Mouse (Mus musculus): Measurements from ENCODE around the gene Pamr1. TPM values are rescaled to one million over a fixed set of nuclear protein-coding genes. Genes with fewer than 3 reads are reported as not detected.

Gene Pamr1
- polyA plus RNA-seq, 1 experiment from 2014 or later, result 40.3 TPM

DNA sequence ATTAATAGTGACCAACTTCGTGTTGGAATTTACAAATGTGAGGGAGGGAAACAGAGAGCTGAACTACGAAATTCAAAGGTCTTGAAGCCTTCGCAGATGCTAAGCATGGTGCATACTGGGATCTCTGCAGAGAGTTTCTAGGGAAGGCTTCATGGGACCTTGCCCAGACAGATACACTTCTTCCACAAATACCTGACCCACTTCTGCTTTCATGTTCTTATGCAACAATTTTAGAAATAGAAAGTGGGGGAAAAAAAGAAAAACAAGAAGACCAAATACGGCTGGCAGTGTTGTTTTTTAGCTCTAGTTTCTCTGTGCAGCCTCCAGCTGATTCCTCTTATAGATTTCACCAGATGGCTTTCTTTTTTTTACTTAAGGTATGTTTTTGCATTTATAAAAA lies 29.4 kb downstream of the Pamr1 start:
- Histone ChIP-seq H3K4me2 (replicated peaks; ENCODE audit: low read depth, low read length) (no peak overlapping the region), H3K36me3 (ENCODE audit: control insufficient read depth, insufficient read depth, low read length) (no peaks in the 10 kb centered on the region), H3K27me3 (ENCODE audit: control insufficient read depth, insufficient read depth, low read length) (no peaks in the 10 kb centered on the region), H3K9ac (replicated peaks; ENCODE audit: low read depth, low read length) (no peak overlapping the region), H3K4me1 (ENCODE audit: control insufficient read depth, insufficient read depth, low read length) (no peaks in the 10 kb centered on the region), H3K4me3 (ENCODE audit: low read depth, low read length) (no peak overlapping the region), H3K9me3 (ENCODE audit: control insufficient read depth, low read depth, low read length) (no peaks in the 10 kb centered on the region), H3K27ac (ENCODE audit: low read length) (no peak overlapping the region)
- 78% methylated on average over 4 of the region's 4 CpGs for WGBS
- ATAC-seq (ENCODE audit: insufficient number of reproducible peaks, insufficient read depth, low FRiP score, low read depth), result no peak

- Histone ChIP-seq H3K27me3 (ENCODE audit: control insufficient read depth, insufficient read depth, low read length) (no peaks in the 10 kb centered on the region), H3K9me3 (ENCODE audit: control insufficient read depth, low read depth, low read length) (no peaks in the 10 kb centered on the region)
These were observed 40.2 kb downstream of the Pamr1 start for GRCm38 (mm10) chr2:102589977-102590376.

GRCm38 (mm10) chr2:102594535-102594934 lies 44.7 kb downstream of the Pamr1 start:
- H3K27ac ChIP-seq (ENCODE audit: low read length), result no peak overlapping the region
- H3K27me3 ChIP-seq (ENCODE audit: control insufficient read depth, insufficient read depth, low read length), result no peaks in the 10 kb centered on the region
- no peaks in the 10 kb centered on the region for H3K9me3 ChIP-seq (ENCODE audit: control insufficient read depth, low read depth, low read length)
- H3K4me3 ChIP-seq (ENCODE audit: low read depth, low read length), result no peak overlapping the region
- H3K4me1 ChIP-seq (ENCODE audit: control insufficient read depth, insufficient read depth, low read length), result no peaks in the 10 kb centered on the region
- 81% methylated on average over 1 of the region's 1 CpGs for WGBS
- H3K9ac ChIP-seq (replicated peaks; ENCODE audit: low read depth, low read length), result no peak overlapping the region
- no peaks in the 10 kb centered on the region for H3K36me3 ChIP-seq (ENCODE audit: control insufficient read depth, insufficient read depth, low read length)
- ATAC-seq (ENCODE audit: insufficient number of reproducible peaks, insufficient read depth, low FRiP score, low read depth), result no peak
- H3K4me2 ChIP-seq (replicated peaks; ENCODE audit: low read depth, low read length), result no peak overlapping the region

More at GRCm38 (mm10) chr2:102589977-102590376, 40.2 kb downstream of the Pamr1 start:
- Histone ChIP-seq H3K36me3 (ENCODE audit: control insufficient read depth, insufficient read depth, low read length) (no peaks in the 10 kb centered on the region), H3K9ac (replicated peaks; ENCODE audit: low read depth, low read length) (no peak overlapping the region), H3K4me1 (ENCODE audit: control insufficient read depth, insufficient read depth, low read length) (no peaks in the 10 kb centered on the region), H3K4me3 (ENCODE audit: low read depth, low read length) (no peak overlapping the region), H3K27ac (ENCODE audit: low read length) (no peak overlapping the region), H3K4me2 (replicated peaks; ENCODE audit: low read depth, low read length) (no peak overlapping the region)
- 35% methylated on average over 2 of the region's 2 CpGs for WGBS
- no peak for ATAC-seq (ENCODE audit: insufficient number of reproducible peaks, insufficient read depth, low FRiP score, low read depth)

DNA sequence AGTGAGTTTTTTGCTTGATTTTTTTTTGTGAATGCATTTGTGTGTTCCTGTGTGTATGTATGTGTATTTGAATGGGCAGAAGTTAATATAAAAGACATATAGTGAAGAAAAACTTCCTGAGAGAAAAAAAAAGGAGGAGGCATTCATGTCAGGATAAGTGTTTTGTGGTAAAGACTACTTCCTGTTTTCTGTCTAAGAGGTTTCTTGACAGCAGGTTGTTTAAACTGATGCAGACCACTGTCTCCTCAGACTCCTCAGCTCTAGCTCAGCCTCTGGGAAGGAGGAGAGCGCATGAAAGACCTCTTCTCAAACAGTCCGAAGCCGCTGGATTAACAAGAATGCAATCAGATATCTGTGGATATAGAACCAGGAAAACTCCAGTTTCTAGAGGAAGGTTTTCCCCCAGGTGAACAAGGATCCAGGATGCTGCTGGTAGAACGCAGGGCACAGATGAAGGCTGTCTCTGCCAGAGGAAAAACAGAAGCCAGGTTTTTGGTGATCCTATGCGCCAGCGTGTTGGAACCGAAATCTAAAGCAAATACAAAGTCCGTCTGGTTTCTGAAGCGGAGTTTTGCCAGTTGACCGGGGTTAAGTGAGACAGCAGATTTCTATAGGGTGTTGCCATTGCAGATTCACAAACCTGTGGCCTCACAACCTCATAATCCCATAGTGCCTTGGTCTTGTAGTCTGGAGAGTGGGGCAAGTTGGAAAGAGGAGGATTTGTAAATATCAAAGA lies 45.8 kb downstream of the Pamr1 start:
- H3K4me2 ChIP-seq (replicated peaks; ENCODE audit: low read depth, low read length), result no peak overlapping the region
- no peaks in the 10 kb centered on the region for H3K27me3 ChIP-seq (ENCODE audit: control insufficient read depth, insufficient read depth, low read length)
- H3K4me3 ChIP-seq (ENCODE audit: low read depth, low read length), result no peak overlapping the region
- no peaks in the 10 kb centered on the region for H3K4me1 ChIP-seq (ENCODE audit: control insufficient read depth, insufficient read depth, low read length)
- no peak overlapping the region for H3K9ac ChIP-seq (replicated peaks; ENCODE audit: low read depth, low read length)
- 87% methylated on average over 10 of the region's 10 CpGs for WGBS
- H3K9me3 ChIP-seq (ENCODE audit: control insufficient read depth, low read depth, low read length), result no peaks in the 10 kb centered on the region
- H3K27ac ChIP-seq (ENCODE audit: low read length), result no peak overlapping the region
- no peak for ATAC-seq (ENCODE audit: insufficient number of reproducible peaks, insufficient read depth, low FRiP score, low read depth)
- no peaks in the 10 kb centered on the region for H3K36me3 ChIP-seq (ENCODE audit: control insufficient read depth, insufficient read depth, low read length)

DNA sequence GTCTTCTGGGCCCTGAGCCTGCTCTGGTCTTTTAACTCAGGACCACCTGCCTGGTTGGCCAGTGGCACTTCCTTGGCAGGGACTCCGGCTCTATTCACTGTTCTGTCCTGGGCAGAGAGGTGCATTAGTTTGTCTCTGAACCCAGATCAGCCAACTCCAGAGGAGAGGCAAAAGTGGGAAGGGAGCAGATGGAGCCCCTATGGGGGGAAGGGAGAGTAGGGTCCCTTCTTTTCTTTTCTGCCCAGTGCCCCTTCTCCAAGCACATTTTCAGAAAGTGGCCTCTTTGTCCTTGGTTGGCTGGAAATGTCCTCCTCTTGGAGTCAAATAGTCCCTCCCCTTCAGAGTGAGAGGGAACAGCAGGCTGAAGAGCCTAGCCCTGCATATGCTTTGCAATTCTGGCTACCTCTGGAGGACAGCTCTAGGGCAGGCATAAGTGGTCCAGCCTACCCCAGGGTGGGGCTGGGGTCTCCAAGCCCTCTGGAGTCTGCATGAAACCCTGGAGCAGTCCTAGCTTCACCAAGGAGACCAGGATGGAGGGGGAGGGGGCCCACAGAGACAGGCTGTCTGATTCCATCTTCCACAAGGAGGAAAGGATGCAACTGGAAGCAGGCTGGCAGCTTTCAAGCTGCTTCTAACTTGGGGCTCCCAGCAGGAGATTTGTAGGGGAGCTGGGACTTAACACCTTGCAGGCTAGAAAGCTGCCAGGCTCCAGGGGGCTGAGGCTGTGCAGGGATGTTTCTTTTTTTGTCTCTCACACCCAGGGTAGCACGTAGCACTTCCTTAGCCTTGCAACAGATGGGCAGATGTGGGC lies 49.3 kb downstream of the Pamr1 start:
- no peak overlapping the region for H3K4me3 ChIP-seq (ENCODE audit: low read depth, low read length)
- 32% methylated on average over 2 of the region's 2 CpGs for WGBS
- no peak overlapping the region for H3K4me2 ChIP-seq (replicated peaks; ENCODE audit: low read depth, low read length)
- no peaks in the 10 kb centered on the region for H3K36me3 ChIP-seq (ENCODE audit: control insufficient read depth, insufficient read depth, low read length)
- H3K9me3 ChIP-seq (ENCODE audit: control insufficient read depth, low read depth, low read length), result no peaks in the 10 kb centered on the region
- no peaks in the 10 kb centered on the region for H3K27me3 ChIP-seq (ENCODE audit: control insufficient read depth, insufficient read depth, low read length)
- H3K9ac ChIP-seq (replicated peaks; ENCODE audit: low read depth, low read length), result no peak overlapping the region
- no peak overlapping the region for H3K27ac ChIP-seq (ENCODE audit: low read length)
- ATAC-seq (ENCODE audit: insufficient number of reproducible peaks, insufficient read depth, low FRiP score, low read depth), result peak; percentile 42; the same call in 1 of the 2 replicates
- H3K4me1 ChIP-seq (ENCODE audit: control insufficient read depth, insufficient read depth, low read length), result no peaks in the 10 kb centered on the region

DNA sequence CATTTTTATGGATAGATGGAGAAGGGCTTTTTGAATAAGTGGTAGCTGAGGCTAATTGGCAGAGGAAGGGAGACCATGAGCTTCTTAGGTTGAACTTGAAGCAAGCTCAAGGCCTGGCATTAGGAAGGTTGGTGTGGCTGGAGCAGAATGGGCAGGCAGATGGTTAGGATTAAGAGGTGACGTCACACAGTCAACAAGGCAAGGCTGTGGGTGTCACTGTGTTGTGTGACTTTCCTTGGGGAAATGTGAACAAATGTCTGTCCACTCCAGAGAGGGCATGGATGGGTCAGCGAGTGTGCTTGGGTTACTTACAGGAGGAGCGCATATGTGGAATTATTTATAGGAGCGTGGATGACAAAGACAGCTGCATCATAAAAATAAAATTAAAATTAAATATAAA lies 50.7 kb downstream of the Pamr1 start:
- H3K9ac ChIP-seq (replicated peaks; ENCODE audit: low read depth, low read length), result no peak overlapping the region
- WGBS, result 81% methylated on average over 4 of the region's 4 CpGs
- no peaks in the 10 kb centered on the region for H3K9me3 ChIP-seq (ENCODE audit: control insufficient read depth, low read depth, low read length)
- no peak overlapping the region for H3K4me3 ChIP-seq (ENCODE audit: low read depth, low read length)
- H3K36me3 ChIP-seq (ENCODE audit: control insufficient read depth, insufficient read depth, low read length), result no peaks in the 10 kb centered on the region
- ATAC-seq (ENCODE audit: insufficient number of reproducible peaks, insufficient read depth, low FRiP score, low read depth), result no peak
- no peaks in the 10 kb centered on the region for H3K4me1 ChIP-seq (ENCODE audit: control insufficient read depth, insufficient read depth, low read length)
- no peak overlapping the region for H3K27ac ChIP-seq (ENCODE audit: low read length)
- no peaks in the 10 kb centered on the region for H3K27me3 ChIP-seq (ENCODE audit: control insufficient read depth, insufficient read depth, low read length)
- H3K4me2 ChIP-seq (replicated peaks; ENCODE audit: low read depth, low read length), result no peak overlapping the region

DNA sequence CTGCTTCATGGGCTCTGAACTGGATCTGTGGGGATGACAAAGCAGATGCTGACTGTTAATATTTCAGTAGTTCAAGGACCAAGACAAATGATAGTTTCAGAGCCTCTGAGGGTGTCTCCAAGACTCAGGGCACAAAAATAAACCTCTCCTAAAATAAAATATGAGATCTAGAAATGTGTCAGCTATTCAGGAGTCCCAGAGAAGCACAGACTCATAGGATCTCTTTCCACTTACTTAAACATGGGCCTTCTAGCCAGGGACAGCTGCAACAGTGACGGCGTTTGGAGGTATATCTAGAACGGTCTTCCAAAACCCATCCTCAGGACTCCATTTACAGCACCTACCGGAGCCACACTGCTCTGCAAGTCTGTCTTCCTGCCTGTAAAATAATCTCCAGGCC lies 60.7 kb downstream of the Pamr1 start:
- WGBS, result 94% methylated on average over 4 of the region's 4 CpGs
- no peak overlapping the region for H3K4me3 ChIP-seq (ENCODE audit: low read depth, low read length)
- H3K4me1 ChIP-seq (ENCODE audit: control insufficient read depth, insufficient read depth, low read length), result no peaks in the 10 kb centered on the region
- no peaks in the 10 kb centered on the region for H3K9me3 ChIP-seq (ENCODE audit: control insufficient read depth, low read depth, low read length)
- no peak overlapping the region for H3K27ac ChIP-seq (ENCODE audit: low read length)
- H3K4me2 ChIP-seq (replicated peaks; ENCODE audit: low read depth, low read length), result no peak overlapping the region
- no peak for ATAC-seq (ENCODE audit: insufficient number of reproducible peaks, insufficient read depth, low FRiP score, low read depth)
- no peak overlapping the region for H3K9ac ChIP-seq (replicated peaks; ENCODE audit: low read depth, low read length)
- no peaks in the 10 kb centered on the region for H3K27me3 ChIP-seq (ENCODE audit: control insufficient read depth, insufficient read depth, low read length)
- H3K36me3 ChIP-seq (ENCODE audit: control insufficient read depth, insufficient read depth, low read length), result no peaks in the 10 kb centered on the region; the same call in 1 of the 2 replicates

DNA sequence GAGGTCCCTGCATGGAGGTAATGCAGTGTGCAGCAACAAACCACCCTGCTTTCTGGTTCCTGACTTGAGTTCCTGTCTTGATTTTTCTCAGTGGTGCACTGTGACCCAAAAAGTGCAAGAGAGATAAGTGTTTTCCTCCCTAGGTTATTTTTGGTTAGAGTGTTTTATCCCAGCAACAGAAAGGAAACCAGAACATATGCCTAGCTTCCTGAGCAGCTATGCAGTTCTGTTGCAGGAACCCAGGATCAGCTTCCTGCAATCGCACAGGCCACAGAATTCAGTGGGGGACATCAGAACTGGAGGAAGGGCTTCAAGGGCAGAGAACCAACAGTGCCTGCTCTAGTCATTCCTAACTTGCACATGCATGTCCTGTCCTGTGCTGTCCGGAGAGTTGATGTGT lies 66.8 kb downstream of the Pamr1 start:
- H3K27ac ChIP-seq (ENCODE audit: low read length), result no peak overlapping the region
- no peaks in the 10 kb centered on the region for H3K27me3 ChIP-seq (ENCODE audit: control insufficient read depth, insufficient read depth, low read length)
- no peaks in the 10 kb centered on the region for H3K9me3 ChIP-seq (ENCODE audit: control insufficient read depth, low read depth, low read length)
- H3K36me3 ChIP-seq (ENCODE audit: control insufficient read depth, insufficient read depth, low read length), result no peaks in the 10 kb centered on the region
- H3K9ac ChIP-seq (replicated peaks; ENCODE audit: low read depth, low read length), result no peak overlapping the region
- whole genome bisulfite sequencing, result 77% methylated on average over 2 of the region's 2 CpGs
- H3K4me1 ChIP-seq (ENCODE audit: control insufficient read depth, insufficient read depth, low read length), result no peaks in the 10 kb centered on the region
- no peak overlapping the region for H3K4me3 ChIP-seq (ENCODE audit: low read depth, low read length)
- no peak for ATAC-seq (ENCODE audit: insufficient number of reproducible peaks, insufficient read depth, low FRiP score, low read depth)
- no peak overlapping the region for H3K4me2 ChIP-seq (replicated peaks; ENCODE audit: low read depth, low read length)

Data from stomach, embryonic 14.5 days (tissue).